Mouse (Mus musculus): Measurements from ENCODE around the gene Nhlrc2. TPM values are rescaled to one million over a fixed set of nuclear protein-coding genes. Genes with fewer than 3 reads are reported as not detected.
A peak's percentile ranks its signal among the peaks of the same experiment; 100 is the strongest.

Gene Nhlrc2
- total RNA-seq, 2 experiments from 2014 or later, result 8.1 to 8.2 TPM

- no peak for DNase-seq (ENCODE audit: low spot score)
These were observed 14.5 kb downstream of the Nhlrc2 start for GRCm38 (mm10) chr19:56562433-56563138.

DNA sequence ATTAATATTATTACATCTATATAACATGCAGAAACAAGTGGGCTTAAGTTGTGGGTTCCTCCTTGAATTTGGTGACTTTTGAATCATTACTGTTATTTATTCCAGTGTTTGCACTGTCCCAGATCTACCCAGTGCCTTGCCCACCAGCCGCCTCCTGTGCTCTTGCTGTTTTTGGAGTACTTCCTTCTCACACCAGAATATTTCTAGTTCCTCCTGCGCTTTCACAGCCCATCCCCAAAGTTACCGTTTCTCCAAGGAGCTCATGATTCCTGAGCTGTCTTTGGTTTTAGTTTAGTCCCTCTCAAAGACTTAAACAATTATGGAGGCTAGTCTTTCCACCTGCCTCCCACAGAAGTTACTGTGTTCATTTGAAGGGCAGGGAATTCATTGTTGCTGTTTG lies 15.4 kb downstream of the Nhlrc2 start:
- no peak for DNase-seq (ENCODE audit: low spot score)

- DNase-seq (ENCODE audit: low spot score), result no peak
These were observed 17.3 kb downstream of the Nhlrc2 start for GRCm38 (mm10) chr19:56565358-56565757.

- peak; percentile 47 for DNase-seq (ENCODE audit: low spot score)
These were observed 18.0 kb downstream of the Nhlrc2 start for GRCm38 (mm10) chr19:56566041-56566440.

GRCm38 (mm10) chr19:56566940-56567339 lies 18.9 kb downstream of the Nhlrc2 start:
- DNase-seq (ENCODE audit: low spot score), result no peak

DNA sequence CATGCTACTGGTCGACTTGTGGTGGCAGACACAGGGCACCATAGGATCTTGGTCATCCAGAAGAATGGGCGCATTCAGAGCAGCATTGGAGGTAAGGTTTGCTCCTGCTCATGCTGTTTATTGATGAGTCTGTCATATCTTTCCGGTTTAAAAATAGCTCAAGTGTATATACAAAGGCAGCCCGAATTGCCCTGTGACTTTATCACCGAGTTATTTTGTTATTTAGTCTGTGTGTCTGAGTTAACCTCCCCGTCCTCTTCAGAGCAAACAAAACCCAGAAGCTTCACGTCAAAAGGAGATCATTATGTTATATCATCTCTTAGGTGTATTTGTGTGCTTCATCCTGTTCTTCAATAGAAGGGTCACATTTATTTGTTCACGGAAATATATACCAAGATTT lies 22.7 kb downstream of the Nhlrc2 start:
- no peak for DNase-seq (ENCODE audit: low spot score)

DNA sequence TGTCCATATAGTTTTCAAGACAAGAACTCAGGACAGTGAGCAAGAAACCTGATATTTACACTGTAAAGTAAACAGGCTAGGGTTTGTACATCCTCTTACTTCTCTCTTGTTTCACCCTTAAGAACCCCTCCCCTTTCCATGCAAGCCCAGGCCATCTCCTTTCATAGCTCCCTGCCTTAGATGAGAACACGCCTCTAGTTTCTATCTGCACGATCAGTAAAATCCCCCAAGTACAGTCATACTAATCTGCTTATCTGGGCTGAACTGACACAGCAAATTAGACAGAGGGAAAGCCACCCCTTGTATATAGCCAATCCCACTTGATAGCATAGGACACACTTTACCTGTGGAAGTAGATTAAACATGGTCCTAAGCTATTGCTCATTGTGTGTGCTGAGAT lies 23.2 kb downstream of the Nhlrc2 start:
- DNase-seq (ENCODE audit: low spot score), result no peak

- no peak for DNase-seq (ENCODE audit: low spot score)
These were observed 23.9 kb downstream of the Nhlrc2 start for GRCm38 (mm10) chr19:56571913-56572312.

- DNase-seq (ENCODE audit: low spot score), result no peak
These were observed 25.1 kb downstream of the Nhlrc2 start for GRCm38 (mm10) chr19:56573184-56573583.

DNA sequence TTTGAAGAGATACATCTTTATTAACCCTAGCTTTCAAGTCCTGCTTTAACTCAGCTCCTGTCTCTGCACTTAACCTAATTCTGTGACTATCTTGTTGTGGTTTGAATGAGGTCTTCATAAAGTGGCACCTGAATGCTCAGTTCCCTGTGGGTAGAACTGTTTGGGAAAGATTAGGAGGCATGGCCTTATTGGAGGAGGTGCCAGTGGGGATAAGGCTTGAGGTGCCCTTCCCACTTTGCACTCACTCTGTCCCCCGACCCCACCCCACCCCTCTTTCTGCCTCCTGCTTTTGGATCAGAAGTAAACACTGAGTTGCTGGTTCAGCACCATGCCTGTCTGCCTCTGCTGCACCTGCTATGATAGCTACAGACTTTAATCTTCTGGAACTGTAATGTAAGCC lies 29.7 kb downstream of the Nhlrc2 start:
- DNase-seq (ENCODE audit: low spot score), result no peak

DNA sequence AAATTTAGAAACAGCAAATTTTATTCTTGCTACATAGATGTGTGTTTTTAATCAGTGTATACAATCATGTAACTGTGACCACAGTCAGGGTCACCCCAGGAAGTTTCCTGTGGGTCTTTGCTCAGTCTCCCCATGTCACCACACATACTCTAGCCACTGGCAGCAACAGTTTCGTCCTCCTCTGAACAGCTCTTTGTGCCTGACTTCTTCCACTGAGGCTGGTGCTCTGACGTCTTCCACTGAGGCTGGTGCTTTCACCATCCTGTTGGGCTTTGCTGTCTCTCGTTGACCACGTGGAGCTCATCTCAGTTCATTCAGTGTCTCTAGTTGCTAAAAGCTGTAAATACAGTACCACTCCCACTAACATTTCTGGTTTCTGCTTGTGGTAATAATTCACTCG lies 33.9 kb downstream of the Nhlrc2 start:
- no peak for DNase-seq (ENCODE audit: low spot score)

DNA sequence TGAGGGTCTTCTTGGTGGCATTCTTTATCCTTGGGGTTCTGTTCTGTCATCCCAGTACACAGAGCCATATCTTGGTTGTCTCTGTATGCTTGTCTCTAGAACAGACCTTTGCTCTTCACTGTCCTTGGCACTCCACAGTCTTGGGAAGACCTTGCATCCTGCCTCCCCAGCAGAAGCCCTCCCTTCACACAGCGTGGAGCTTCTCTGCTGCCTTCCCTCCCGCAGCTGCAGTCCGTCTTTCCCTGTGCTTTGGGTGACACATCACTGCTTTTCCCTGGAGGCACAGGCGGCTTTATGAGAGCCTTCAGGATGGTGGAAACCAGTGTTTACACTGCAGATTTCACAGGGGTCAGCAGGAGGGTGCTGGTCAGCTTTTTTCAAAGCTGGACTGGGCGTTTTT lies 35.7 kb downstream of the Nhlrc2 start:
- no peak for DNase-seq (ENCODE audit: low spot score)

DNA sequence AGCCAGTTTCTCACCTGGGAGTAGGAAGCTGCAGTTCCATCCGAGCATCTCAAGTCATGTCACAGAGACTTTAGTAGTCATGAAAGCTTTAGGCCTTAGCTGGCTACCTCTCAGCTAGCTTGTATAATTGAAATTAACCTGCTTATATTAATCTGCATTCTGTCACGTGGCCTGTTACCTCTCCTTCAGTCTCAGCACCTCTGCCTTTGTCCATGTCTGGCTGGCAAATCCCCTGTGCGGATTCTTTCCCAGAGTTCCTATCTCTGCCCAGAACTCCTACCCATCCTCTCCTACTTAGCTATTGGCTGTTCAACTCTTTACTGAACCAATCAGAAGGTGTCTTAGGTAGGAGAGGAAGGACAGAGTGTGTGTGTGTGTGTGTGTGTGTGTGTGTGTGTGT lies 36.2 kb downstream of the Nhlrc2 start:
- no peak for DNase-seq (ENCODE audit: low spot score)

- no peak for DNase-seq (ENCODE audit: low spot score)
These were observed 38.3 kb downstream of the Nhlrc2 start for GRCm38 (mm10) chr19:56586320-56586719.

- DNase-seq (ENCODE audit: low spot score), result peak; percentile 76
These were observed 40.2 kb downstream of the Nhlrc2 start for GRCm38 (mm10) chr19:56588205-56588626.

DNA sequence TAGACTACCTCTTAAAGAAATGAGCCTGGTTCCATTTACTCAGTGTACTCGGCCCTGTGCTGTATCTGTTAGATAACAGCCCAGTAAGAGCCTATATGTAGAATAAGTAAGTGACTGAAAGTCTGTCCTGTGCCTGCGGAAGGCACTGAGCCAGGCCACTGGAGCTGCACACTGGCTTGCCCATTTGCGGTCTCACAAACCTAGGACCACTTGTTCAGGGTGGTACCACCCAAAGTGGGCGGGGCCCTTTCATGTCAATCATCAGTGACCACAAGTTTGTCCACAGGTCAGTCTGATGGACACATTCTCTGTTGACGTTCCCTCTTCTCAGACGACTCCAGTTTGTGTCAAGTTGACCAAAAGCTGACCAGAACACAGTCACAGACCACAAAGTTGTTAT lies 40.9 kb downstream of the Nhlrc2 start:
- DNase-seq (ENCODE audit: low spot score), result no peak

GRCm38 (mm10) chr19:56589455-56589854 lies 41.4 kb downstream of the Nhlrc2 start:
- DNase-seq (ENCODE audit: low spot score), result no peak

- no peak for DNase-seq (ENCODE audit: low spot score)
These were observed 42.2 kb downstream of the Nhlrc2 start for GRCm38 (mm10) chr19:56590250-56590649.

- DNase-seq (ENCODE audit: low spot score), result no peak
These were observed 44.4 kb downstream of the Nhlrc2 start for GRCm38 (mm10) chr19:56592472-56592871.

DNA sequence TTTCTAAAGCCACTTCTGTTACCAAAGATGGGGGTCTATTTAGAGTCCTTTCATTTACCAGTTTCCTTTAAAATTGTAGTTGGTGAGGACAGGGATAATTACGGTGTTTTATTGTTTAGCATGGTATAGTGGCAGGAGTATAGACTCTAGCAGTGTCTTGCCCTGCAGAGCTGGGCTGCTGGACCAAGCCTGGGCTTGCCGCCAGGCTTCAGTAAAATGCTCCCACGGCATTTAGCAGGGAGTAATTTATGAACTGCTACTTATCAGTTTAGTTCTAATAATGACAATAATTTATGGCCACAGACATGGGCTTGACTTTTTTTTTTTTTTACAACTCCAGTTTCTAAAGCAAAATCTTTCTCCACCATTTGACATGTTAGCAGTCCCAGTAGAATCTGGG lies 51.9 kb downstream of the Nhlrc2 start:
- no peak for DNase-seq (ENCODE audit: low spot score)

DNA sequence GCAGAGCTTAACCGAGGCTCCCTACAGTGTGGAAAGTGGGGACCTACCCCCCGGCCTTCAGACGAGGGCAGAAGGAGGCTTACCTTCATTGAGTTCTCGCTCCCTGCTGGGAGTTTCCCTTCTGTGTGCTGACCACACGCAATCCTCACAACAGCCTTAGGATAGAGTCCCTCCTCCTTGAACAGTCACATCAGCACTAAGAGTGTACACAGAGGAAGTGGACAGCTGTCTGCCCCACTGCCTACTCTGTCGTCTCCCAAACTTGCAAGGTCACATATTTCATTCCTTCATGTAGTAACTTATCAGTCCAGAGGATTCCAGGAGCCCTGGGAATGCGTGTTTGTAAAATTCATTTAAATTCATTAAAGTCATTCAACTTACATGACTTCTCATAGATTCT lies 52.7 kb downstream of the Nhlrc2 start:
- DNase-seq (ENCODE audit: low spot score), result no peak

- DNase-seq (ENCODE audit: low spot score), result no peak
These were observed 53.9 kb downstream of the Nhlrc2 start for GRCm38 (mm10) chr19:56601901-56602347.

GRCm38 (mm10) chr19:56608946-56609345 lies 60.9 kb downstream of the Nhlrc2 start:
- DNase-seq (ENCODE audit: low spot score), result no peak

GRCm38 (mm10) chr19:56614131-56614530 lies 66.1 kb downstream of the Nhlrc2 start:
- no peak for DNase-seq (ENCODE audit: low spot score)
